Mouse (Mus musculus): ENCODE measurements around the gene Krcc1.

DNA sequence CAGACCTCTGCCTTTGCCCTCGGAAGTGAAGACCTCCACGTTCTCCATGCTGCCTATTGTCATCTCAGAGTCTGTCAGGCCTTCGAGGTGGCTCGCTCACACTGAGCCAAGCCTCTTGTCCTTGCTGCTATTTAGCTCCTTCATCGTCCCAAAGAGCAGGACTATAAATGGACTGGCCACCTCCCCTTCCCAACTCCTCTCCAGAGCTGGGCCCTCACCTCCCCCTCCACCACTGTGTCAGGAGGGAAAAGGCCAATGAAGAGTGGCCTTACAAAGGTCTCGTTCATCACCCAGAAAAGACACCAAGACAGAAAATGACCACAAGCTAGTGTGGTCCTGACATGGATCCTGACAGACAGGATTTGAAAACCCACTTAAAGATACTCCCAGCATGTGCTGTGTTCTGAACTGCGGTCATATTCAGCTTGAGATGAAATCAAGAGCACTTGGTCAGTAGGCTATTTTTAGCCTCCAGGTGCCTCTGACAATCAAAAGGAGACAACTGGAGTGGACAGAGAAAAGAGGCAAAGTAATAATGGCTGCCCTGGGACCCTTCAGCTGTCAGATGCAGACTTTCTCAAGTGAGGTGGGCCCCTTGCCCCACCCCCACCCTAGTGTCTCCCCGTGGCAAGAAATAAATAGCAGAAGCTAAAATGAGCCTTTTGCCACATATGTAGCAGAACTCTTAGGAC is 9.2 kb upstream of the Krcc1 start:
- TF ChIP-seq CTCF (IDR thresholded peaks at IDR 0.05; ENCODE audit: low read depth, low read length) (no peak), GATA1 (IDR thresholded peaks at IDR 0.05; ENCODE audit: borderline replicate concordance, low read length) (no peak), TAL1 (conservative IDR thresholded peaks at IDR 0.05; ENCODE audit: low read depth, low read length) (no peak)

Measured in G1E (cell line).